Comparison of ENCODE assay signal across 9 mouse cellular contexts in genomic region chr3:94926301-94926736, GRCm38 (mm10). TPM values are rescaled to one million over a fixed set of nuclear protein-coding genes. Genes with fewer than 3 reads are reported as not detected.
DNase-seq lines count a peak whose midpoint lies in the region; ATAC-seq and TF ChIP-seq lines count a peak whose summit lies in the region.
"Not testable (repeated sequence)": the region's sequence is repeated elsewhere in the genome, so short reads cannot be mapped to it uniquely, and the experiment has no call there.
"Had no signal": no experiment of that assay in that cellular context is flagged by ENCODE, and none has a peak within 500 bp of the region (broad histone marks: within the 10 kb centered on the region; RNA-seq: fewer than 3 reads in every experiment).

No protein-coding gene starts in this region.

- not testable (repeated sequence) for TF ChIP-seq RAD21 in MEL (IDR thresholded peaks at IDR 0.05; ENCODE audit: low read depth, low read length)

- not testable (repeated sequence) for TF ChIP-seq CTCF in MEL (IDR thresholded peaks at IDR 0.05 in 2 of 3, conservative IDR thresholded peaks at IDR 0.05 in 1 of 3; ENCODE audit: control insufficient read depth in 1 of 3, insufficient read depth in 1 of 3, low read depth in 2 of 3, low read length in 3 of 3, poor library complexity in 1 of 3, severe bottlenecking in 1 of 3)

- peak overlapping the region; percentile 65 for H3K27ac ChIP-seq in MEL (ENCODE audit: control insufficient read depth, low read depth, low read length)
- H3K27ac ChIP-seq in heart, embryonic 11.5 days (ENCODE audit: low read depth, low read length); stomach, embryonic 15.5 days: not testable (repeated sequence)
- H3K27ac ChIP-seq in liver, embryonic 12.5 days: peak overlapping the region; percentile 72
- H3K27ac ChIP-seq in liver, embryonic 15.5 days (replicated peaks): peak overlapping the region; percentile 73
- H3K27ac ChIP-seq in lung, embryonic 16.5 days (ENCODE audit: low read length): peak overlapping the region; percentile 43; the same call in 1 of the 2 replicates

- WGBS in heart, embryonic 11.5 days (ENCODE audit: insufficient replicate concordance): 26% methylated on average over 4 of the region's 4 CpGs
- 13% methylated on average over 4 of the region's 4 CpGs for WGBS in liver, embryonic 12.5 days (ENCODE audit: insufficient replicate concordance)
- 11% methylated on average over 4 of the region's 4 CpGs for WGBS in liver, embryonic 15.5 days (ENCODE audit: insufficient replicate concordance)
- WGBS in lung, embryonic 16.5 days: 24% methylated on average over 4 of the region's 4 CpGs
- WGBS in stomach, embryonic 15.5 days: 39% methylated on average over 4 of the region's 4 CpGs

- not testable (repeated sequence) for H3K9me3 ChIP-seq in MEL (replicated peaks; ENCODE audit: insufficient read depth, low read length); heart, embryonic 11.5 days (replicated peaks; ENCODE audit: control insufficient read depth, low read length); liver, embryonic 12.5 days (replicated peaks); liver, embryonic 15.5 days (replicated peaks); lung, embryonic 16.5 days (ENCODE audit: control insufficient read depth, low read length); stomach, embryonic 15.5 days

- peaks cover 0 to 27% of the 10 kb centered on the region in 2 experiments; a peak in 2 of 4 replicates for H3K36me3 ChIP-seq in MEL (ENCODE audit: control insufficient read depth in 1 of 2, insufficient read depth in 2 of 2, low read length in 2 of 2)
- H3K36me3 ChIP-seq in heart, embryonic 11.5 days (ENCODE audit: control insufficient read depth, insufficient read depth, low read length); liver, embryonic 12.5 days; liver, embryonic 15.5 days (replicated peaks); lung, embryonic 16.5 days (ENCODE audit: control insufficient read depth, insufficient read depth, low read length); stomach, embryonic 15.5 days: not testable (repeated sequence)

- H3K9ac ChIP-seq in MEL (ENCODE audit: control insufficient read depth, low read depth, low read length, poor library complexity, severe bottlenecking); heart, embryonic 11.5 days (ENCODE audit: low read depth, low read length); liver, embryonic 12.5 days; liver, embryonic 15.5 days; lung, embryonic 16.5 days (ENCODE audit: low read length); stomach, embryonic 15.5 days: not testable (repeated sequence)

- H3K4me1 ChIP-seq in MEL (ENCODE audit: control insufficient read depth in 1 of 2, insufficient read depth in 2 of 2, low read length in 2 of 2): peaks cover 15 to 39% of the 10 kb centered on the region in 2 experiments
- not testable (repeated sequence) for H3K4me1 ChIP-seq in heart, embryonic 11.5 days (ENCODE audit: control insufficient read depth, insufficient read depth, low read length); lung, embryonic 16.5 days (replicated peaks; ENCODE audit: control insufficient read depth, insufficient read depth, low read length); stomach, embryonic 15.5 days
- peaks cover 57% of the 10 kb centered on the region for H3K4me1 ChIP-seq in liver, embryonic 12.5 days
- peaks cover 55% of the 10 kb centered on the region for H3K4me1 ChIP-seq in liver, embryonic 15.5 days (replicated peaks)

- ATAC-seq in erythroblast, adult 5-6 weeks (replicated peaks; ENCODE audit: low FRiP score, poor library complexity, severe bottlenecking): peak; percentile 65
- ATAC-seq in heart, embryonic 11.5 days (replicated peaks; ENCODE audit: insufficient number of reproducible peaks, low FRiP score, low TSS enrichment): peak; percentile 78
- ATAC-seq in liver, embryonic 12.5 days: peak; percentile 95
- ATAC-seq in liver, embryonic 15.5 days (ENCODE audit: insufficient read depth): peak; percentile 94
- not testable (repeated sequence) for ATAC-seq in lung, embryonic 16.5 days (ENCODE audit: low read depth)
- ATAC-seq in megakaryocyte progenitor cell, adult 5-6 weeks (replicated peaks; ENCODE audit: poor library complexity): peak; percentile 93
- ATAC-seq in stomach, embryonic 15.5 days (ENCODE audit: insufficient read depth, low FRiP score, low read depth): peak; percentile 63

- peak; percentile 83 for DNase-seq in MEL (ENCODE audit: low read depth, low spot score)

- not testable (repeated sequence) for H3K4me2 ChIP-seq in heart, embryonic 11.5 days; lung, embryonic 16.5 days (ENCODE audit: low read depth, low read length); stomach, embryonic 15.5 days
- peak overlapping the region; percentile 39 for H3K4me2 ChIP-seq in liver, embryonic 12.5 days
- H3K4me2 ChIP-seq in liver, embryonic 15.5 days: peak overlapping the region; percentile 40

- H3K27me3 ChIP-seq in MEL (ENCODE audit: control insufficient read depth in 1 of 2, insufficient read depth in 2 of 2, low read length in 2 of 2); heart, embryonic 11.5 days (ENCODE audit: control insufficient read depth, insufficient read depth, low read length); liver, embryonic 12.5 days (replicated peaks); liver, embryonic 15.5 days; lung, embryonic 16.5 days (ENCODE audit: control insufficient read depth, insufficient read depth, low read depth, low read length); stomach, embryonic 15.5 days (replicated peaks): not testable (repeated sequence)

- not testable (repeated sequence) for H3K4me3 ChIP-seq in MEL (ENCODE audit: control insufficient read depth in 1 of 2, insufficient read depth in 1 of 2, low read depth in 2 of 2, low read length in 2 of 2); heart, embryonic 11.5 days (ENCODE audit: low read depth, low read length); liver, embryonic 12.5 days; liver, embryonic 15.5 days (replicated peaks); lung, embryonic 16.5 days (ENCODE audit: low read length); stomach, embryonic 15.5 days (replicated peaks)

- not testable (repeated sequence) for H3K79me2 ChIP-seq in MEL (ENCODE audit: control insufficient read depth, insufficient read depth, low read length, poor library complexity)

- not testable (repeated sequence) for TF ChIP-seq POLR2A in MEL (IDR thresholded peaks at IDR 0.05; ENCODE audit: control insufficient read depth in 1 of 2, insufficient read depth in 1 of 2, low read depth in 1 of 2, low read length in 2 of 2, poor library complexity in 1 of 2)

- TF ChIP-seq EP300 in MEL (IDR thresholded peaks at IDR 0.05; ENCODE audit: low read depth in 1 of 2, low read length in 2 of 2): peak; percentile 77 to 87

RNA-seq across cellular contexts. Expression of gene Selenbp1, which starts 6.5 kb away (rescaled TPM):
- total RNA-seq in MEL (2012; rRNA removed): 109 and 179 TPM in 2 replicates
- 100 to 1,000 TPM in 1 of 2 experiments, not detected in 1; 365 TPM for polyA plus RNA-seq in MEL (2012; ENCODE audit: insufficient read depth in 1 of 2, insufficient read length in 2 of 2, low read depth in 1 of 2, low replicate concordance in 2 of 2, missing spikeins in 1 of 2)
- total RNA-seq in erythroblast, adult 5-6 weeks (2015; ENCODE audit: low replicate concordance): 20.3 and 45.0 TPM in 2 replicates
- 35.3 and 41.0 TPM in 2 replicates for total RNA-seq in erythroblast, adult 5-6 weeks (2017; ENCODE audit: low replicate concordance)
- 36.8 and 45.6 TPM in 2 replicates for polyA plus RNA-seq in heart, embryonic 11.5 days (2014; fragmentation: Nextera tagmentation; extraction: Ambion mirVana)
- 53.9 and 54.0 TPM in 2 replicates for polyA plus RNA-seq in liver, embryonic 12.5 days (2016; fragmentation: Nextera tagmentation; extraction: Ambion mirVana)
- 98.5 and 126 TPM in 2 replicates for polyA plus RNA-seq in liver, embryonic 15.5 days (2015; fragmentation: Nextera tagmentation; extraction: Ambion mirVana)
- 341 and 430 TPM in 2 replicates for polyA plus RNA-seq in lung, embryonic 16.5 days (2015; fragmentation: Nextera tagmentation; extraction: Ambion mirVana)
- total RNA-seq in megakaryocyte progenitor cell, adult 5-6 weeks (2015): 27.3 and 28.8 TPM in 2 replicates
- total RNA-seq in megakaryocyte progenitor cell, adult 5-6 weeks (2017): 28.2 and 38.5 TPM in 2 replicates
- 109 and 122 TPM in 2 replicates for polyA plus RNA-seq in stomach, embryonic 15.5 days (2015; fragmentation: Nextera tagmentation; extraction: Ambion mirVana)

RNA-seq across cellular contexts. Expression of gene Rfx5, which starts 27.6 kb away (rescaled TPM):
- total RNA-seq in MEL (2012; rRNA removed): 9.5 and 10.0 TPM in 2 replicates
- polyA plus RNA-seq in MEL (2012; ENCODE audit: insufficient read depth in 1 of 2, insufficient read length in 2 of 2, low read depth in 1 of 2, low replicate concordance in 2 of 2, missing spikeins in 1 of 2): 10 to 100 TPM in 1 of 2 experiments, not detected in 1; 19.4 TPM
- 3.3 and 4.2 TPM in 2 replicates for total RNA-seq in erythroblast, adult 5-6 weeks (2015; ENCODE audit: low replicate concordance)
- 2.2 and 5.9 TPM in 2 replicates for total RNA-seq in erythroblast, adult 5-6 weeks (2017; ENCODE audit: low replicate concordance)
- 6.7 and 7.9 TPM in 2 replicates for polyA plus RNA-seq in heart, embryonic 11.5 days (2014; fragmentation: Nextera tagmentation; extraction: Ambion mirVana)
- polyA plus RNA-seq in liver, embryonic 12.5 days (2016; fragmentation: Nextera tagmentation; extraction: Ambion mirVana): 2.6 and 3.6 TPM in 2 replicates
- polyA plus RNA-seq in liver, embryonic 15.5 days (2015; fragmentation: Nextera tagmentation; extraction: Ambion mirVana): 1.3 and 1.5 TPM in 2 replicates
- polyA plus RNA-seq in lung, embryonic 16.5 days (2015; fragmentation: Nextera tagmentation; extraction: Ambion mirVana): 8.9 and 10.0 TPM in 2 replicates
- total RNA-seq in megakaryocyte progenitor cell, adult 5-6 weeks (2015): 18.0 and 20.3 TPM in 2 replicates
- 16.2 and 20.3 TPM in 2 replicates for total RNA-seq in megakaryocyte progenitor cell, adult 5-6 weeks (2017)
- 8.5 and 9.6 TPM in 2 replicates for polyA plus RNA-seq in stomach, embryonic 15.5 days (2015; fragmentation: Nextera tagmentation; extraction: Ambion mirVana)
- polyA plus RNA-seq: erythroblast, embryonic 14.5 days had no signal

RNA-seq across cellular contexts. Expression of gene Psmb4, which starts 39.6 kb away (rescaled TPM):
- total RNA-seq in MEL (2012; rRNA removed): 890 and 977 TPM in 2 replicates
- 100 to 1,000 TPM; 826 to 964 TPM for polyA plus RNA-seq in MEL (2012; ENCODE audit: insufficient read depth in 1 of 2, insufficient read length in 2 of 2, low read depth in 1 of 2, low replicate concordance in 2 of 2, missing spikeins in 1 of 2)
- total RNA-seq in erythroblast, adult 5-6 weeks (2015; ENCODE audit: low replicate concordance): 108 and 126 TPM in 2 replicates
- total RNA-seq in erythroblast, adult 5-6 weeks (2017; ENCODE audit: low replicate concordance): 40.0 and 52.2 TPM in 2 replicates
- 293 and 305 TPM in 2 replicates for polyA plus RNA-seq in heart, embryonic 11.5 days (2014; fragmentation: Nextera tagmentation; extraction: Ambion mirVana)
- 207 and 214 TPM in 2 replicates for polyA plus RNA-seq in liver, embryonic 12.5 days (2016; fragmentation: Nextera tagmentation; extraction: Ambion mirVana)
- 166 and 172 TPM in 2 replicates for polyA plus RNA-seq in liver, embryonic 15.5 days (2015; fragmentation: Nextera tagmentation; extraction: Ambion mirVana)
- 306 and 339 TPM in 2 replicates for polyA plus RNA-seq in lung, embryonic 16.5 days (2015; fragmentation: Nextera tagmentation; extraction: Ambion mirVana)
- total RNA-seq in megakaryocyte progenitor cell, adult 5-6 weeks (2015): 341 and 364 TPM in 2 replicates
- total RNA-seq in megakaryocyte progenitor cell, adult 5-6 weeks (2017): 196 and 240 TPM in 2 replicates
- 315 and 328 TPM in 2 replicates for polyA plus RNA-seq in stomach, embryonic 15.5 days (2015; fragmentation: Nextera tagmentation; extraction: Ambion mirVana)

RNA-seq across cellular contexts. Expression of gene Pi4kb, which starts 48.2 kb away (rescaled TPM):
- 45.0 and 45.1 TPM in 2 replicates for total RNA-seq in MEL (2012; rRNA removed)
- polyA plus RNA-seq in MEL (2012; ENCODE audit: insufficient read depth in 1 of 2, insufficient read length in 2 of 2, low read depth in 1 of 2, low replicate concordance in 2 of 2, missing spikeins in 1 of 2): 10 to 100 TPM in 1 of 2 experiments, not detected in 1; 56.7 TPM
- total RNA-seq in erythroblast, adult 5-6 weeks (2015; ENCODE audit: low replicate concordance): 8.6 and 14.4 TPM in 2 replicates
- total RNA-seq in erythroblast, adult 5-6 weeks (2017; ENCODE audit: low replicate concordance): 7.8 and 21.9 TPM in 2 replicates
- 12.9 and 18.5 TPM in 2 replicates for polyA plus RNA-seq in heart, embryonic 11.5 days (2014; fragmentation: Nextera tagmentation; extraction: Ambion mirVana)
- polyA plus RNA-seq in liver, embryonic 12.5 days (2016; fragmentation: Nextera tagmentation; extraction: Ambion mirVana): 12.6 and 13.1 TPM in 2 replicates
- polyA plus RNA-seq in liver, embryonic 15.5 days (2015; fragmentation: Nextera tagmentation; extraction: Ambion mirVana): 8.7 and 10.3 TPM in 2 replicates
- 25.1 and 25.7 TPM in 2 replicates for polyA plus RNA-seq in lung, embryonic 16.5 days (2015; fragmentation: Nextera tagmentation; extraction: Ambion mirVana)
- 21.2 and 23.5 TPM in 2 replicates for total RNA-seq in megakaryocyte progenitor cell, adult 5-6 weeks (2015)
- total RNA-seq in megakaryocyte progenitor cell, adult 5-6 weeks (2017): 24.0 and 24.5 TPM in 2 replicates
- 19.3 and 22.0 TPM in 2 replicates for polyA plus RNA-seq in stomach, embryonic 15.5 days (2015; fragmentation: Nextera tagmentation; extraction: Ambion mirVana)
